Mouse (Mus musculus): ENCODE measurements around the gene Fgfr2. TPM values are rescaled to one million over a fixed set of nuclear protein-coding genes. Genes with fewer than 3 reads are reported as not detected.

Gene Fgfr2
- polyA plus RNA-seq, 1 experiment from 2014 or later, result 133 TPM

DNA sequence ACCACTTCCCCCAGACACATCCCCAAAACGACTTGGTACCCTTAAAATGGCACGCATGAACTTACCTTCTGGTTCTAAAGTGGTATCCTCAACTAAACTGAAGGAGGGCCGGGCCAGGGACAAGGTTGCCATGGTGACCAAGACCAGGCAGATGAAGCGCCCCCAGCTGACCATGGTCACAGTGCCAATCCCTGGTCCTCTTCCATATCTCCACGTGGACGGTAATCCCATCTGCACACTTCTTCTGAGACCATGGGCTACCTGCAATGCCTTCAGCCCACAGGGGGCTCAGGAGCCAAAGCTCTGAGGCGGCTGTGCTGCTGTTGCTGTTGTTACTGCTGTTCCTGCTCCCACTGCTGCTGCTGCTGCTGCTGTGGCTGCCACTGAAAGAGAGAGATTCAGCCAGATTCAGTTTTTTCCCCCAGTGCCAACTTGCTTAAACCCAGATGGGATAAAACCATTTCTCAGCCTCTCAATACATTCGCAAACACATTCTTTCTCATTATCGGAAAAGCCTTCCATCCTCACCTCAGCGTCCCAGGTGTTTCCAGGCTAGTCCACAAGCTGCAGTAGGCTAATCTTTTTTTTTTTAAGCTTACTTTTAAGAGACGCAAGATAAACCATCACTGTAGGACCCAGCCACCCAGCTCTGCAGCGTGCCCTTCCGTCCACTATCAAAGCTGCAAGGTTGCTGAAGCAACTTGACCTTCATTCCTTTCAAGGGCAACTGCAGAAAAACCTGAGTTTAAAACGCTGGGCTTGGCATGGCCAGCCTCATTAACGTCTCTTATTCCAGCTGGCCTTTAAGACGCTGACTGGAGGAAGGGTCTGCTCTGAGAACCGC is 2861.2 kb downstream of the Fgfr2 start:
- Histone ChIP-seq H3K4me2 (replicated peaks; ENCODE audit: low read depth, low read length) (peak overlapping the region; percentile 77), H3K4me3 (ENCODE audit: low read length) (peak overlapping the region; percentile 94), H3K9ac (ENCODE audit: low read depth, low read length) (peak overlapping the region; percentile 54; the same call in 1 of the 2 replicates), H3K9me3 (ENCODE audit: control insufficient read depth, low read length) (no peaks in the 10 kb centered on the region), H3K27ac (ENCODE audit: low read depth, low read length) (peak overlapping the region; percentile 67), H3K27me3 (ENCODE audit: control insufficient read depth, insufficient read depth, low read length) (0 out of 2 replicates have a peak, but pooled peaks cover 3% of the 10 kb centered on the region), H3K36me3 (ENCODE audit: control insufficient read depth, insufficient read depth, low read length) (peaks cover 15% of the 10 kb centered on the region), H3K4me1 (ENCODE audit: control insufficient read depth, insufficient read depth, low read length) (peaks cover 61% of the 10 kb centered on the region)
- no peak for ATAC-seq (ENCODE audit: low FRiP score, low TSS enrichment)
- 37% methylated on average over 17 of the region's 17 CpGs for WGBS

DNA sequence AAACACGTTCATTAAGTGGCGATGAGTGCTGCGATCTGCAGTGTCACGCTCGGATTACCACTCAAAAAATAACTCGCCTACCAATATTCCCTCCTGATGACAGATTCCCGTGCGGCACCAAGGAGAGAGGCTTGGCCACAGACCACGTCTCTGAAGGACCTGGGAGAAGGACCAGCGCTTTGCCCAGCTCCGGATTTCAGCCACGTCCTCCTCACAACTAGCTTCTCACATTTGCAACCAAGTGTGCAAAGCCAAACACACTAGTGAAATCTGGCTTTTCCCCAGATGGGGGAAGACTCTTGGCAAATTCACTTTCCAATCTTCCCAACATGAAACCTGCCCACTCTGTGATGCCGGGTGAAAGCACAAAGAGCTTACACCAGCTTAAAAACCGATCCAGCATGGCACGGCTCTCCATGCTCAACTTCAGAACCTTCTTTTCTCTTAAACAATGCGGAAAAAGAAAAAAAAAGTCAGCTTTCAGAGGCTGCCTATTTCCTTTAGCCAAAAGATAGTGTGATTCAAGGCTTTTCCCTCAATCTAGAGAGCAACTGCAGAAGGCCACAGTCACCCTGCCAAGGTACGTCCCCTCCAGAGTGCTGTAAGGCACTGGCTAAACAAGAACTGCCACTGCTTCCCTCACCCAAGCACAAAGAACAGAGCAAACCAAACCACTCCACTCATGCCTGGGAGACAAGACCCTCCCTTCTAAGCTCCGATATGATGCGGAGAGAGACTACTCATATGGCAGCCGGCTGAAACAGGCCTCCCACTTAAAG is 2862.1 kb downstream of the Fgfr2 start:
- ATAC-seq (ENCODE audit: low FRiP score, low TSS enrichment), result no peak
- Histone ChIP-seq H3K9me3 (ENCODE audit: control insufficient read depth, low read length) (no peaks in the 10 kb centered on the region), H3K36me3 (ENCODE audit: control insufficient read depth, insufficient read depth, low read length) (peaks cover 17% of the 10 kb centered on the region), H3K9ac (ENCODE audit: low read depth, low read length) (peak overlapping the region; percentile 54), H3K27me3 (ENCODE audit: control insufficient read depth, insufficient read depth, low read length) (0 out of 2 replicates have a peak, but pooled peaks cover 3% of the 10 kb centered on the region), H3K4me3 (ENCODE audit: low read length) (peak overlapping the region; percentile 94), H3K4me1 (ENCODE audit: control insufficient read depth, insufficient read depth, low read length) (peaks cover 63% of the 10 kb centered on the region), H3K27ac (ENCODE audit: low read depth, low read length) (peak overlapping the region; percentile 67; the same call in 1 of the 2 replicates), H3K4me2 (replicated peaks; ENCODE audit: low read depth, low read length) (peak overlapping the region; percentile 77)
- 65% methylated on average over 20 of the region's 20 CpGs for WGBS

DNA sequence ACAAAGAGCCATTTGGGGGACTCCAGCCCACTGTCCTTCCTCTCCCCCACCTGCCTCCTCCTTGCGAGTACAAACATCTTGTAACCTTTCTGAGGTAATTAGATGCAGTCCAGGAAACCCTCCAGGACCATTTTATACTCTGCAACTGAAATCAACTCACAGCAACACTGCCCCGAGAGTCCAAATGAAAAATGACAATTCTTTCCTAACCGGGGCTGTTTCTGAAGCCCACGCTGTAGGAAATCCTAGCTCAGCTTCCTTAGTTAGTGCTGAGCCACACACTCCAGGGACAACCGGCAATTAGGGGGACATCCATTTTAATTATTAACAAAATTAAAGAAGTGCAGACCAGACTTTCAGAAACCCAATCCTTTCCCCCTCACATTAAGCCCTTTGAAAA is 2863.1 kb downstream of the Fgfr2 start:
- ATAC-seq (ENCODE audit: low FRiP score, low TSS enrichment), result no peak
- peaks cover 73% of the 10 kb centered on the region for H3K4me1 ChIP-seq (ENCODE audit: control insufficient read depth, insufficient read depth, low read length)

DNA sequence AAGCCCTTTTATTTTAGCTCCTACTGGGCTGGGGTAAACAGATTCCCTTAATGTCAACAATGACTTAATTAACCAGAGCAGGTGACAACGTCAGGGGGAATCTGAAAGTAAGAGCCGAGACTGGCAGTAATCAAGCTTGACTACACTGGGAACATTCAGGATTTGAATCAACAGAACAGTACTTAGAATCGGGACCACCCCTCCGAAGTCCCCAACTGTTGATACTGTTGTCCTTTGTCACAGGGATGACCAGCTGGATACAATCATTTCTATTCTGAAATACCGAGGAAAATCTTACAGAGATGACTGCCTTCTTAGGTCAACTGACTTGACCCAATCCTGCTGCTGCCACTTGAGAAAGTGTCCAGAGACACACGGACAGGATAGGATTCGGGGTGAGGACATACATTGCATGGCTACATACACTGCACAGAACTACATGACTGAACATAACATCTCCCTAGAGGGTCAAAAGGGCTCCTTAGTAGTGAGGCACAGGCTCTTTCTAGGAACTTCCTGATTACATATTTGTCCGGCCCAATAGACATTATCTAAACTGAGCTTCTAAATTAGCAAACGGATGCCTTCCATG is 2864.3 kb downstream of the Fgfr2 start:
- H3K36me3 ChIP-seq (ENCODE audit: control insufficient read depth, insufficient read depth, low read length), result peaks cover 19% of the 10 kb centered on the region
- no peaks in the 10 kb centered on the region for H3K27me3 ChIP-seq (ENCODE audit: control insufficient read depth, insufficient read depth, low read length)
- ATAC-seq (ENCODE audit: low FRiP score, low TSS enrichment), result 0 out of 2 replicates have a peak, but pooled peaks have one; percentile 7
- peaks cover 82% of the 10 kb centered on the region for H3K4me1 ChIP-seq (ENCODE audit: control insufficient read depth, insufficient read depth, low read length)
- H3K9me3 ChIP-seq (ENCODE audit: control insufficient read depth, low read length), result no peaks in the 10 kb centered on the region
- 32% methylated on average over 9 of the region's 9 CpGs for WGBS
- H3K27ac ChIP-seq (ENCODE audit: low read depth, low read length), result peak overlapping the region; percentile 37; the same call in 1 of the 2 replicates
- peak overlapping the region; percentile 9; the same call in 1 of the 2 replicates for H3K4me3 ChIP-seq (ENCODE audit: low read length)
- no peak overlapping the region for H3K9ac ChIP-seq (ENCODE audit: low read depth, low read length)
- H3K4me2 ChIP-seq (replicated peaks; ENCODE audit: low read depth, low read length), result peak overlapping the region; percentile 77

More for the DNA sequence above, 2863.1 kb downstream of the Fgfr2 start:
- Histone ChIP-seq H3K9me3 (ENCODE audit: control insufficient read depth, low read length) (no peaks in the 10 kb centered on the region), H3K4me2 (replicated peaks; ENCODE audit: low read depth, low read length) (peak overlapping the region; percentile 77), H3K9ac (ENCODE audit: low read depth, low read length) (peak overlapping the region; percentile 54; the same call in 1 of the 2 replicates), H3K27ac (ENCODE audit: low read depth, low read length) (no peak overlapping the region), H3K4me3 (ENCODE audit: low read length) (peak overlapping the region; percentile 94), H3K27me3 (ENCODE audit: control insufficient read depth, insufficient read depth, low read length) (no peaks in the 10 kb centered on the region), H3K36me3 (ENCODE audit: control insufficient read depth, insufficient read depth, low read length) (peaks cover 19% of the 10 kb centered on the region)
- 16% methylated on average over 5 of the region's 5 CpGs for WGBS

DNA sequence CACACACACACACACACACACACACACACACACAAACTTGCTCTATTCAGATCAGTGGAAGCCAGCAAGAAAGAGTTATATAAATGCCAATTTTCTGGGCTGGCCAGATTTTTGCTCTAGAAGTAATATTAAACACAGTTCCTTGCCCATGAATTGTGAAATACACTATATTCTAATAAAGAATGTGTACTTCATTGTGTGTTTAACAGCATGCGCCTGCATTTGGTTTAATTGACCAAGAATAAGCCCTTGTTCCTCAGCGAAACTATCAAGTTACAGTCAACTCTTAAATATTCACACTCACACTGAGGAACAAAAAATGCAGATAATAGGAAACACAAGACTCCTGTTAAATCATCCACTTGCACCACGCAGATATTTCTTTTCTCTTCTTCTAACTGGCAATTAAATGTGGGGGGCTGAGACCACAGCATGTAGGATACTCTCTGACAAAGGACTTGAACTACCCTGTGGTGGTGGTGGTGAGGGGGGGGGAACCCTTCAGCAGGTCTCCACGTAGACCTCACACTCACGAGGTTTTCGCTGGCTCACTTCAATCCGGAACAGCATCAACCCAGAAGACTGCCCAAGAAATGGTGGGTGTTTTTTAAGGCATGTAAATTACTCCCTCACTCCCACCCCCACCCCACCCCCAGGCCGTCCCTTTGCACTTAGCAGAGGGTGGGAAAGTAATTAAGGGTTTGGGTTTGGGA is 2865.0 kb downstream of the Fgfr2 start:
- 0 out of 2 replicates have a peak, but pooled peaks have one; percentile 29 for ATAC-seq (ENCODE audit: low FRiP score, low TSS enrichment)
- H3K4me1 ChIP-seq (ENCODE audit: control insufficient read depth, insufficient read depth, low read length), result peaks cover 79% of the 10 kb centered on the region
- H3K9ac ChIP-seq (ENCODE audit: low read depth, low read length), result no peak overlapping the region
- no peak overlapping the region for H3K4me3 ChIP-seq (ENCODE audit: low read length)
- H3K27ac ChIP-seq (ENCODE audit: low read depth, low read length), result peak overlapping the region; percentile 37; the same call in 1 of the 2 replicates
- H3K27me3 ChIP-seq (ENCODE audit: control insufficient read depth, insufficient read depth, low read length), result no peaks in the 10 kb centered on the region
- peak overlapping the region; percentile 77 for H3K4me2 ChIP-seq (replicated peaks; ENCODE audit: low read depth, low read length)
- peaks cover 19% of the 10 kb centered on the region for H3K36me3 ChIP-seq (ENCODE audit: control insufficient read depth, insufficient read depth, low read length)
- 20% methylated on average over 8 of the region's 8 CpGs for WGBS
- no peaks in the 10 kb centered on the region for H3K9me3 ChIP-seq (ENCODE audit: control insufficient read depth, low read length)

DNA sequence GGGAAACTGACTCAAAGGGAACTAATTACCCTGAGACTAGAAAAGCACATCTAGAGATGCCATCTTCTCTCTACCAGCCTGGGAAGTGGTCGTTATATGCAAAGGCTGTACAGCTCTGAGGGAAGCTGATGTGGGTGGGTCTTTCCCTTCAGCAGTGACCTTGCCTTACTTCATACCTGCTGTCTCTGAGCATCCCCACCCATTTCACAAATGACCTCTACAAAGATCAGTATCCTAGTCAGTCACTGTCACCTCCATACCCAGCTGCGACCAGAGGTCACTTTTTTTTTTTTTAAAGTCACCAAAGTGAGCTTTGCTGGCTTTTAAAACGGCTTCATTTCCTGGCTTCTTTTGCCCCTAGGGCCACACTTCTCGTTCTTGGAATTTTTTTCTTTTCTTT is 2869.9 kb downstream of the Fgfr2 start:
- Histone ChIP-seq H3K9ac (ENCODE audit: low read depth, low read length) (no peak overlapping the region), H3K27ac (ENCODE audit: low read depth, low read length) (no peak overlapping the region), H3K27me3 (ENCODE audit: control insufficient read depth, insufficient read depth, low read length) (no peaks in the 10 kb centered on the region), H3K9me3 (ENCODE audit: control insufficient read depth, low read length) (no peaks in the 10 kb centered on the region), H3K4me3 (ENCODE audit: low read length) (no peak overlapping the region), H3K4me2 (replicated peaks; ENCODE audit: low read depth, low read length) (no peak overlapping the region), H3K36me3 (ENCODE audit: control insufficient read depth, insufficient read depth, low read length) (peaks cover 8% of the 10 kb centered on the region; the same call in 1 of the 2 replicates), H3K4me1 (ENCODE audit: control insufficient read depth, insufficient read depth, low read length) (peaks cover 64% of the 10 kb centered on the region)
- WGBS, result 40% methylated on average over 4 of the region's 4 CpGs
- ATAC-seq (ENCODE audit: low FRiP score, low TSS enrichment), result no peak

DNA sequence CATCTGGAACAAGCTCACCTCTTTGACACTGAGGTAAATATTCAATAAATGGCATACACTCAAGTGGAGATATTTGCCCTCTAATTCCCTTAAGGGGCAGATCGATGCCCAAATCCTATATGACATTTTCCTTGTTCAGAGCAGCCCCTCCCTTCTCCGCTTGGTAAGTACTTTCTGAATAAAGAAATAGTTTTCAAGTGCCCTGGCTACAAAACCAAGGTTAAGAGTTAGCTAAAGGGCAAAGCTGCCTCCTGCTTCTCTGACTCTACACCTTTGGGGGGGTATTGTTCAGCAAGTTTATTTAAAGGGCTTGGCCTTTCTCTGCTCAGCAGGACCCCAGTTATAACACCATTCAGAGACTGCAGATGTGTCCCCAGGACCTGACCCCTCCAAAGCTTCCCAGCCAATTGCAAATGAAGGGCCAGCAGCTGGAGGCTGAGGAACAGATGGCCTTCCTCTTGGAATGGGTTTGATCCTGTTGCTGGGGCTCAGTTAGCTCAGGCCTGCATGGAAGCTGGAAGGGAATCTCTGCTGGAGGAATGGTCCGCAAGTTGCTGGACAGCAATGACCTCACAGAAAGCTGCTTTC is 2871.1 kb downstream of the Fgfr2 start:
- no peak overlapping the region for H3K4me3 ChIP-seq (ENCODE audit: low read length)
- no peak for ATAC-seq (ENCODE audit: low FRiP score, low TSS enrichment)
- H3K36me3 ChIP-seq (ENCODE audit: control insufficient read depth, insufficient read depth, low read length), result peaks cover 8% of the 10 kb centered on the region; the same call in 1 of the 2 replicates
- no peak overlapping the region for H3K27ac ChIP-seq (ENCODE audit: low read depth, low read length)
- no peak overlapping the region for H3K4me2 ChIP-seq (replicated peaks; ENCODE audit: low read depth, low read length)
- WGBS, result 63% methylated on average over 3 of the region's 3 CpGs
- H3K9ac ChIP-seq (ENCODE audit: low read depth, low read length), result no peak overlapping the region
- H3K27me3 ChIP-seq (ENCODE audit: control insufficient read depth, insufficient read depth, low read length), result no peaks in the 10 kb centered on the region
- H3K9me3 ChIP-seq (ENCODE audit: control insufficient read depth, low read length), result no peaks in the 10 kb centered on the region
- peaks cover 74% of the 10 kb centered on the region for H3K4me1 ChIP-seq (ENCODE audit: control insufficient read depth, insufficient read depth, low read length)

DNA sequence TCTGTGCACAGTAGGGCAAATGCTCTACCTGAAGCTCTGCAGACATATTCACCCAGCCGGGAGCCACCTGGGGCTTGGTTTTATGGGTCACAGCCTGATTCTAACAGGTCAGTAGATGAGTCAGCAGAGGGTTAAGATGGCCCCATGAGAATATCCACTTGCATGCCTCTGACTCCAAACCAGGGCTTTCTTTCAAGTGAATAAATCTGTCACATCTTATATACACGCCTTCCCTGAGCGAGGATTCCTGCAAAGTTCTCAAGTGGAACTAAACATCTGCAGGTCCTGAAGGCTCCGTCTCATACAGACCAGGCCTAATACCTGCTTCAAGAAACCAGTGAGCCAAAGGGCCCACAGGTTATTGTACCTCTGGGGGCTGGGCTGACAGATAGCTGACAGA is 2872.2 kb downstream of the Fgfr2 start:
- Histone ChIP-seq H3K9ac (ENCODE audit: low read depth, low read length) (no peak overlapping the region), H3K36me3 (ENCODE audit: control insufficient read depth, insufficient read depth, low read length) (peaks cover 5% of the 10 kb centered on the region; the same call in 1 of the 2 replicates), H3K27ac (ENCODE audit: low read depth, low read length) (no peak overlapping the region), H3K27me3 (ENCODE audit: control insufficient read depth, insufficient read depth, low read length) (no peaks in the 10 kb centered on the region), H3K4me1 (ENCODE audit: control insufficient read depth, insufficient read depth, low read length) (peaks cover 74% of the 10 kb centered on the region), H3K9me3 (ENCODE audit: control insufficient read depth, low read length) (no peaks in the 10 kb centered on the region), H3K4me2 (replicated peaks; ENCODE audit: low read depth, low read length) (no peak overlapping the region), H3K4me3 (ENCODE audit: low read length) (no peak overlapping the region)
- 16% methylated on average over 4 of the region's 4 CpGs for WGBS
- ATAC-seq (ENCODE audit: low FRiP score, low TSS enrichment), result peak; percentile 40

Data from kidney, embryonic 14.5 days (tissue).